In the genomic region with DNA sequence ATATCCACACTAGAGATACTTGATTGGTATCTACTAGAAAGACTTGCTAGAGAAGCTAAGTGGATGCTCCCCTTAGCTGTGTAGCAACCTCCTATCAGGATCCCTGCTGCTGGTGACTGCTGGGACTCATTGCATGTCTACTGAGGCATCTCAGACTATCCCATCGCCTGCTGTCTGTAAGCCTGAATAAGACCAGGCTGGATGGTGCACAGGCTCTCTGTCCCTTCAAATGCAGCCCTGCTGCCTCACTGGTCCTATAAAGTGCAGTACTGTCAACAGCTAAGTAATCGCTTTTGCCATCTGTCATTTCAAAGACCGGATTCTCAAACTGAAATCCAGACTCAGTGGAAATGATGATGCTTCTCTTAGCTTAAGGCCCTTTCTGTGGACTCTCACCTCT, we compare ENCODE assay signal across 9 mouse cellular contexts.
"Had no signal": no experiment of that assay in that cellular context is flagged by ENCODE, and none has a peak within 500 bp of the region (broad histone marks: within the 10 kb centered on the region; RNA-seq: fewer than 3 reads in every experiment).

No protein-coding gene starts in this region.

- H3K9ac ChIP-seq: liver, embryonic 14.5 days; midbrain, embryonic 12.5 days; stomach, embryonic 15.5 days had no signal

- H3K4me2 ChIP-seq: midbrain, embryonic 12.5 days; stomach, embryonic 15.5 days had no signal

- H3K27ac ChIP-seq: left cerebral cortex, adult 2 months; liver, embryonic 14.5 days; midbrain, embryonic 12.5 days; stomach, embryonic 15.5 days had no signal

- H3K9me3 ChIP-seq: midbrain, embryonic 12.5 days; stomach, embryonic 15.5 days had no signal

- ATAC-seq: intestine, postnatal 0 days had no signal

- H3K36me3 ChIP-seq: midbrain, embryonic 12.5 days; stomach, embryonic 15.5 days had no signal

- H3K4me3 ChIP-seq: left cerebral cortex, adult 2 months; midbrain, embryonic 12.5 days; stomach, embryonic 15.5 days had no signal

- DNase-seq: kidney, adult 8-10 months; lung, adult 18-20 months; thymus, adult 2 months; thymus, postnatal 25 days had no signal

- H3K27me3 ChIP-seq: midbrain, embryonic 12.5 days; stomach, embryonic 15.5 days had no signal
